In genomic region chr6:127581915-127582314, GRCm38 (mm10) we compare ENCODE assay signal across 8 mouse cellular contexts. TPM values are rescaled to one million over a fixed set of nuclear protein-coding genes. Genes with fewer than 3 reads are reported as not detected.
DNase-seq lines count a peak whose midpoint lies in the region; ATAC-seq and TF ChIP-seq lines count a peak whose summit lies in the region.

No protein-coding gene starts in this region.

- no peak overlapping the region for H3K9ac ChIP-seq in limb, embryonic 15.5 days

- no peak for DNase-seq in kidney, adult 2 months
- DNase-seq in kidney, adult 8-10 months = no peak
- no peak for DNase-seq in right cerebral cortex, postnatal 10 days (ENCODE audit: low spot score in 2 of 2)
- no peak for DNase-seq in urinary bladder, adult 2 months (ENCODE audit: low spot score)
- DNase-seq in retina, embryonic 14.5 days (ENCODE audit: low spot score) = no peak

- WGBS in kidney, adult 2 months = 45% methylated on average over 12 of the region's 12 CpGs
- WGBS in limb, embryonic 15.5 days = 43% methylated on average over 12 of the region's 12 CpGs

- peak overlapping the region; percentile 49 for H3K4me2 ChIP-seq in limb, embryonic 15.5 days

- no peak for TF ChIP-seq CTCF in kidney, adult 2 months (conservative IDR thresholded peaks at IDR 0.05; ENCODE audit: insufficient read depth, insufficient read length, low read depth, low read length)

- TF ChIP-seq POLR2A in kidney, adult 2 months (IDR thresholded peaks at IDR 0.05; ENCODE audit: low read depth, low read length) = no peak

- H3K9me3 ChIP-seq in limb, embryonic 15.5 days = no peaks in the 10 kb centered on the region

- ATAC-seq in granulocyte monocyte progenitor cell, adult 5-6 weeks (replicated peaks; ENCODE audit: poor library complexity, severe bottlenecking) = peak; percentile 69
- no peak for ATAC-seq in limb, embryonic 15.5 days (ENCODE audit: insufficient number of reproducible peaks, low FRiP score, low TSS enrichment, low read depth)
- peak; percentile 59 for ATAC-seq in neutrophil, adult 5-6 weeks (ENCODE audit: extremely low read depth, insufficient number of reproducible peaks, low FRiP score, poor library complexity, severe bottlenecking)

- H3K36me3 ChIP-seq in kidney, adult 2 months (ENCODE audit: control insufficient read depth, insufficient read depth, low read length) = no peaks in the 10 kb centered on the region
- H3K36me3 ChIP-seq in limb, embryonic 15.5 days = no peaks in the 10 kb centered on the region

- H3K27ac ChIP-seq in kidney, adult 2 months (ENCODE audit: insufficient read depth, low read depth, low read length) = no peak overlapping the region
- H3K27ac ChIP-seq in limb, embryonic 15.5 days = no peak overlapping the region

- H3K4me3 ChIP-seq in kidney, adult 2 months (ENCODE audit: insufficient read depth, low read depth, low read length) = peak overlapping the region; percentile 19; the same call in 1 of the 2 replicates
- peak overlapping the region; percentile 12 for H3K4me3 ChIP-seq in limb, embryonic 15.5 days

- no peaks in the 10 kb centered on the region for H3K4me1 ChIP-seq in kidney, adult 2 months (ENCODE audit: control insufficient read depth, insufficient read depth, low read length)
- peaks cover 11% of the 10 kb centered on the region for H3K4me1 ChIP-seq in limb, embryonic 15.5 days

- H3K27me3 ChIP-seq in kidney, adult 2 months (replicated peaks; ENCODE audit: control insufficient read depth, insufficient read depth, low read length) = no peaks in the 10 kb centered on the region
- H3K27me3 ChIP-seq in limb, embryonic 15.5 days = peaks cover 9% of the 10 kb centered on the region; the same call in 1 of the 2 replicates

RNA-seq across cellular contexts. Expression of gene Cracr2a, which starts 20.8 kb away (rescaled TPM):
- polyA plus RNA-seq in kidney, adult 2 months (2012; rRNA removed) = 0.27 and 0.59 TPM in 2 replicates
- total RNA-seq in granulocyte monocyte progenitor cell, adult 5-6 weeks (2014; fragmentation: Nextera tagmentation) = 8.6 and 9.4 TPM in 2 replicates
- total RNA-seq in granulocyte monocyte progenitor cell, adult 5-6 weeks (2017) = 9.5 and 9.6 TPM in 2 replicates
- 0.99 and 1.5 TPM in 2 replicates for polyA plus RNA-seq in limb, embryonic 15.5 days (2015; fragmentation: Nextera tagmentation; extraction: Ambion mirVana)
- 9.9 and 13.8 TPM in 2 replicates for total RNA-seq in neutrophil, adult 5-6 weeks (2017)
- polyA plus RNA-seq in urinary bladder, adult 2 months (2012; rRNA removed) = 0.96 and 1.7 TPM in 2 replicates
